Mouse (Mus musculus) telencephalon, adult 2 months (tissue): ENCODE data around the gene Supt4a.

Source experiments
- DNase-seq: peaks from one replicate; pipeline ENCODE4 v3.0.0-alpha.2; 2011; ENCODE audit warnings: low read depth, low spot score

Gene Supt4a

DNA sequence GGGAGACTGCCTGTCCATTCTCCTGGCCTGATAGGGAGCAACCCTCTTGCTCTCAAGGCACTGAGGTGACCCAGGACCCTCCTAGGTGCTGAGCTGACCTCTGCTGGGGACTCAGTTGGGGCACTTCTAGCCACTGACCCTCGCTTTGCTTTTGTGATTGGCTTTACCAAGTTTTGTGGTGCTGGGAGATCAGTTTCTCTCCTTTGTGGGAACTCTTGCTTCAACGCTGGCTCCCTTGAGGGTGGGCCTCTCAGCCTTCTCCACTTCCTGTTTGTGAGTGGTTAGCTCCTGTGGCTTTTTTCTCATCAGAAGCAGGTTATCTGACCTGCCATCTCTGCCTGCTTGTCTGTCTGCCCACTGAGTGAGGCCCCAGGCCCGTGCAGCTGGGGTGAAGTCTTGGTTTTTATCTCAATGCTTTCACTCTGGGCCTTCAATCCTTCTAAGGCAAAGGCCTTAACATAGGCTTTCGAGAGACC lies 14.2 kb downstream of the Supt4a start:
- DNase-seq = no peak

DNA sequence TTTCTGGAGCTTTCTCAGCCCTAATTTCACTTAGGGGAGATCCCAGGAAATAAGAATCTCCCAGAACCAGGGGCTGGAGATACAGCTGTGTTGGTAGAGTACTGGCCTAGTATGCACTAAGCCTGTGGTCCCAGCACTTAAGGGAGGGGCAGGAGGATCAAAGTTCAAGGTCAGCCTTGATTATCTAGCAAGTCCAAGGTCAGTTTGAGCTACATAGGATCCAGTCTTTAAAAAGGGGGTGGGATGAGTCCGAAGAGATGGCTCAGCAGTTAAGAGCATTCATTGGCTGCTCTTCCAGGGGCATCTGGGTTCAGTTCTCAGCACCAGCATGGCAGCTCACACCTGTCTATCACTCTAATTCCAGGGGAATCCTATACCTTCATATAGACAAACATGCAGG lies 15.0 kb downstream of the Supt4a start:
- DNase-seq = no peak

DNA sequence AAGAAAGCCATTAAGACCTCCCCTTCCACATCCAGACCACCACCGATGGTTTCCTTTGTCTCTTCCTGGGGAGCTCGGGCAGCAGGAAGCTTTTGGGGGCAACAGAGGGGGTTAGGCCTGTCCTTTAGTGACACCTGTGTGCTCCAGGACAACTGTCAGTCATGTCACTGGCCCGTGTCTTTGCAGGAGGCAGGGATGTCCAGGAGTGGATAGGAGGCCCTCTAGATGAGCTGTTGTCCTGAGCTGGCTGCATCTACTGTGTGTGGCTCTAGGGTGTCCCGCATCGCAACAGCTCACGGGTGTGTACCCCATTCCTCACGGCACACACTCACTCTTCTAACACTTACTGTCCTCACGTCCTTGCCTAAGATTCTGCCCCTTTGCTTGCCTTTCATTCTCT lies 15.9 kb downstream of the Supt4a start:
- no peak for DNase-seq

DNA sequence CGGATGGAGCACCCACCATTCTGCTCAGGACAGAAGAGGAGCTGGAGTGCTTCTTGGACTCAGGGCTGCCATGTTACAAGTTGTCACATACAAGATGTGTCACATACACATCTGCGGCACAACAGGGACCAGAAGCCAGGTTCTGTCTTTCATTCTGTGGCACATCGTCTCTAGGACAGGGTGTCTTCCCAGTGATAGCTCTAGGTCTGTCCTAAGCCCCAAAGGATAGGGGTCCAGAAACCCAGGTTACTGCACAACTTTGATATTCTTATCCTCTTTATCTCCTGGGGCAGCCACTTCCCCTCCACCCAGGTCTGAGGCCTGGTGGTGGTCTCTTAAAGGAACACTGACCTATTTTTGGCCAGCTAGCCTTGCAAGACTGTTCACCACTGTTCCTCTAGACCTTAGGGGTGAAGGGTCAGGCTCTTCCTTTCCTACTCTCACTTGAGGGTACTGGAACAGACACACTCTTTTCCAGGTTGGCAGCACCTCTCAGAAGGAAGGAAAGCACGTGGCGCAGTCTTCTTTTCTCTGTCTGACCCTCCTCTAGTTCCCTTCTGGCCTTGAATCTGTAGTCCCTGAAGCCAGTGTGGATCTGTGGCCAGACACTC lies 16.6 kb downstream of the Supt4a start:
- no peak for DNase-seq

DNA sequence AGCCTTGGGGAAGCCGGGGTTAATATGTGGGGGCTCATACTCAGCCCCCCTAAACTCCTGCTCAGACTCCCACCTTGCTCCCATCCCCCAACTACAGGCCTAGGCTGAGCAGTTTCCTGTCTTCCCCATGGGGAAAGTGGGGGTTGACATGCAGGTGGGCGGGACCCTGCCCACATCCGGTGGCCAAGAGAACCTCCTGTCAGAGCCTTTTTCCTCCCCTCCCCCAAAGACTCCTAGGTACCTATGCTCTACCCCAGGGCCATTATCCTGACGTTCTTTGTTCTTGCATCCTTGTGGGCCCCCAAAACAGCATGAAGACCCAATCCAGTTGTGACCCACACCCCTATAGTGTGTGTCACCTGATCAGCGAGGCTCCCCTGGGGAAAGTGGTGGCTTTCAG lies 17.3 kb downstream of the Supt4a start:
- DNase-seq = no peak

DNA sequence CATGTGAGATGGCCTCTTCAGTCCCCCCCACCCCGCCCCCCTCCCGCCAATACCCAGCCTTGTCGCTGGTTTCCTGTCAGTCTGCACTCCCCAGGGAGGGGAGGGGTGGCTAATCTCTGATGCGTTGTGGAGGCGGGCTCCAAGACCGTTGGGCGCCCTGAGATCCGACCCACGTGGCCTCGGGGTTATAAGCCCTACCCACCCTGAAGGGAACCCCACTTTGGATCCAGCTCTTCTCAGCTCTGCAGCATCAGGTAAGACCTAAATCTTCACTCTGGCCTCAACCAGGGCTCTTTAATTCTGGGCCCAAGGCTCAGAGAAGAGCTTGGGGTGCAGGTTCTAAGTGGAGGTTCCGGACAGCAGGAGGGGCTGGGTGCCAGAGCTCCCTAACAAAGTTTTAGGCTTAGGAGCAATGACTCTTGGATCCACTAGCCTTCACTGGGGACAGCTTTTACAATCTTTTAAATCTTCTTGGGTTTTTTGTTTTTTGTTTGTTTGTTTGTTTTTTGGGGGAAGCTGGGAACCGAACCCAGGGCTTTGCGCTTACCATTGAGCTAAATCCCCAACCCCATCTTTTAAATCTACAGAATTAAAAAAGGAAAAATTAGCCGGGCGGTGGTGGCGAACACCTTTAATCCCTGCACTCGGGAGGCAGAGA lies 18.1 kb downstream of the Supt4a start:
- no peak for DNase-seq

DNA sequence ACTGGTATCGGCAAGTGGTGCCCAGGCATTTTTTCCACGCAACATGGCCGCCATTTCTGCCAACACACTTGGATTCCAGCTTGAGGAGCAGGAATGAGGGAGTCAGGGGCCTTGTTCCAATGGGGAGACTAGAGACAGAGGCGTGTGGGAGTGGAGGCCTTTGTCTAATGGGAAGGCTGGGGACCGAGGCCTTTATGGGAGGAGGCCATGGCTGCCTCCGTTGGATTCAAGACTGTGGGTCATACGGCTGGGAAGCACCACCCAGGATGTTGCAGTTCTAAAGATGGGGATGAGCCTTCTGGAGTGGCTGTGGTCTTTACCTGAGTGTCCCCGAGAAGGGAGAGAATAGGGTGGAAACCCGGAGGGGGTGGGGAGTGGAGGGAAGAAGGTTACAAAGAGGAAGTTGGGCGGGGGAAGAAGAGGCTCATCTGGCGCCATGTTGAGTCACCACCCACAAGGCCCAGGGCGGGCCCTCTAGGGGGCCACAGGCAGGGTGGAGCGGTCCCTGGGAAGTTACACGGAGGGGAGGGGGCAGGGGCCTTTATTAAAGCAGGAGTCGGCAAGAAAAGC lies 19.0 kb downstream of the Supt4a start:
- DNase-seq = no peak

DNA sequence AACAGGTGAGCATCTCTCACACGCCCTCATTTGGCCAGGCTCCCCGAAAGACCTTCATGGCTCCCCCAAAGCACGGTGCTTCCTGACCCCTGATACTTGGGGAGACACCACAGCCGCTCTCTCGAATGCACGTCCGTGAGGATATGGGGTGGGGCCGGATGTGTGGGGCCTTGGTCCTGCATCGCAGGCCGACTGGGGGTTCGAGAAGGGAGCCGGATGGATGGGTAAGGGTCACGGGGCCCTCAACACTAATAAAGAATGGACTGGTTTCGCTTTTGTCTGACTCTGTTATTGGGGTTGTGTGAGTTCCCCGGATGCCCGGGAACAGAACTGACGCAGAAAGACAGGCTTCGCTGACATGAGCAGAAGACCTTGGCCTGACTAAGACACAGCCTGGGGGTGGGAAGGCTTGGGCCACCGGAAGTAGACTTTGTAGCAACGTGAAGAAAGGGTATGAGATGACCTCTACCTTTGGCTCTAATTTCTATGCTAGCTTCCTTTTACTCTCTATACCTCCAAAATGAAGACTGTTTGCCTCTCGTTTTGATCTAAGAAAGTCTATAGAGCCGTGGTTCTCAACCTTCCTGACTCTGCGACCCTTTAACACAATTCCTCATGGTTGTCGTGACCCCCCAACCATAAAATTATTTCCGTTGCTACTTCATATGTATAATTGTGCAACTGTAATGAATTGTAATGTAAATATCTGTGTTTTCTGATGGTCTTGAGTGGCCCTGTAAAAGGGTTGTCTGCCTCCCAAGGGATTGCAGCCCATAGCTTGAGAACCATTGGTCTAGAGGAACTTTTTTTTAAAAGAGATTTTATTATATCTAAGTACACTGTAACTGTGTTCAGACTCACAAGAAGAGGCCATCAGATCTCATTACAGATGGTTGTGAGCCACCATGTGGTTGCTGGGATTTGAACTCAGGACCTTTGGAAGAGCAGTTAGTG lies 19.9 kb downstream of the Supt4a start:
- DNase-seq = no peak

DNA sequence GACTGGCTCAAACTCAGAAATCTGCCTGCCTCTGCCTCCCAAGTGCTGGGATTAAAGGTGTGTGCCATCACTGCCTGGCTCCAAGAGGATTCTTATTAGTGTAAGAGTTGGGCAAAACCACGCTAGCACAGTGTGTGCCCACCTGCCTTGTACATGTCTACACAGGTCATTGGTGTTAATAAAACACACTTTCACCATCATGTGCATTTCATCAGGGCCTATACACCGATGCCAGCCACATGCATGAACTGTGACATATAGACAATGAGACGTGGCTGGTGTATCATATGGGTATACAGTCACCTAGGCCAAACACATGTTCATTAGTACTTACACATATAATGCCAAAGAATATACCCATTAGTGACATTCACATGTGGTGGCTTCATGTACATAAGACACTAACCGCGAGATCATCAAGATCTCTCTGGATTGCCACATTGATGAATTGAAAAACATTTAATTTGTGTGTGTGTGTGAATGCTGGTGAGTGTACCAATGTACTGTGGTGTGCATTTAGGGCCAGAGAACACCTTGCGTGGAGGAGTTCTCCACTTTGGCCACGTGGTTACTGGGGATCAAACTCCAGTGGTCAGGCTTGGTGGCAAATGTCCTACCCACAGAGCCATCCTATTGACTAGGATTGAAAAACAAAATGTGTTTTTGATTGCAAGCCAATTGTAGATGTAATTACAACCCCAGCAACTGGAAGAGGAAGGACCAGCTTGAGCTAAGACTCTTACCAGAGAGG lies 21.0 kb downstream of the Supt4a start:
- no peak for DNase-seq

DNA sequence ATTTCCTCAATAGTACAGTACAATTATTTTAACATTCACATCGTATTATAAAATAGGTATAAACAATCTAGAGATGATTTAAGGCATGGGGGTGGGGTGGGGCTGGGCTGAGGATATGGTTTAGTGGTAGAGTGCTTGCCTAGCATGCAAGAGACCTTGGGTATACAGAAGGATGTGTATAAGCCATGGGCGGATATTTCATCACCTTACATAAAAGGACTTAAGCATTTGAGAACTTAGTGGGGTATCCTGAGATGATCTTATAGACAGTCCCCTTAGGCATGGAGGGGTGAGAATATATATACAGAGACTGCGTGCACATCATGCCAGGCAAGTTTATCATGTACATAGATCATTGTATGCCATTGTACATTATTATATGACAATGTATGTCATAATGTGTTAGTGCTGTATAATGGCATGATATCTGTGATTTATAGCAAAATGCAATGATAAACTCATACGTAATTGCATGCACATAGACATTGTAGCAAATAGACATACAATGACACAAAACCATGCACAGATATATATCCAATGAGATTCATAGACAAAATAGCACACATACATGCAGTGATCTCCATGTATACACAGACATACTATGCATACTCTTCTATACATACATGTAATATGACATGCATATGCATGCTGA lies 21.7 kb downstream of the Supt4a start:
- DNase-seq = no peak

DNA sequence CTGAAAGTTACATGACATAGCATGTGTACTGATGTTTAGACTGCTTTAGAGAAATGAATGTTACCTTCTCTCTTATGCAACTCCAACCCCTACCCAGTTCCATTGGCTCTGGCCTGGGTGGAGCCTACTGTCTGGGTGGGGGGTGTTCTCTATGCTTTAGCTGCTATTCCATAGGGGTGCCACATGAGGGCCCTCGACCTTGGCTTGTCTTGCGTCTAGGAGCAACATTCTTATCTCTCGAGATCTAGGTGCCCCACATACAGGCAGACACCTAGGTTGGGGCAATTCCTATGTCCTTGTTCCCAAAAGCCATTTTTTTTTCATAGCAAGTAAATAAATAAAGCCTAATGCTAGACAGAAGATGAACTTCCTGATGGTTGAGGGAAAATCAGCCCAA lies 22.3 kb downstream of the Supt4a start:
- DNase-seq = no peak

DNA sequence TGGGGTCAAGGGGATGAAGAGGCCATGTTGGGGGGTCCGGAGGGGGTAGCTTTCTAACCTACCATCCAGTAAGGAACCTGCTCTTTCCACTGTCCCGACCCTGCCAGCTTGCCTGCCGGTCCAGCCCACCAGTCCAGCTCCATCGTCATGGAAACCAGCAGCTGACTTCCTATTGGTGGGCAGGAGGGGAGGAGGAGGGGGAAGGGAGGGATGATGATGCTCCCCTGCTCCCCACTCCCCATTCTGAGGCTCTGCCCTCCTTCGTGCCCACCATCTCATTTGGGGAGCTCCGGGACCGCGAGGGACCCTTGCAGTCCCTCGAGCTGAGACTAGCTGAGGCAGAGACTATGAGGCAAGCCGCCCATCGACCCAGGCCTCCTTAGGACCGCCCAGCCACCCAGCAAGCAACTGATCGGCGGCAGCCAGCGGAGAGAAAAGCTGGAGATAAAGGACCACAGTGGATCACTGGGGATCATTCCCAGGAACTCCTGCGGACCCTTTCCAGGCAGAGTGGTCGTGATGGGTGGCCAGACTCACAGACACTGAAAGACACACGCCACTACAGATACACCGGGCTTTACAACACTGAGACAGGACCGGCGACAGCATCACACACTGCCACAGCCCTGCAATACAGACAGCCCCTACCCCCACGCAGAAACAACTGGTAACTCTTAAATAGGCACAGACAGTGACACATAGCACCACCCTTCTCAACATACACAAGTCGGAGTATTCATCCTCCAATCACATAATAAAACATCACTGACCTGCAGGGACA lies 23.1 kb downstream of the Supt4a start, which contains the start of gene Tspoap1:
Gene Tspoap1, plus strand, starts transcription at position 241 of the 781 bp plus-strand sequence.
- DNase-seq = peak; percentile 84

DNA sequence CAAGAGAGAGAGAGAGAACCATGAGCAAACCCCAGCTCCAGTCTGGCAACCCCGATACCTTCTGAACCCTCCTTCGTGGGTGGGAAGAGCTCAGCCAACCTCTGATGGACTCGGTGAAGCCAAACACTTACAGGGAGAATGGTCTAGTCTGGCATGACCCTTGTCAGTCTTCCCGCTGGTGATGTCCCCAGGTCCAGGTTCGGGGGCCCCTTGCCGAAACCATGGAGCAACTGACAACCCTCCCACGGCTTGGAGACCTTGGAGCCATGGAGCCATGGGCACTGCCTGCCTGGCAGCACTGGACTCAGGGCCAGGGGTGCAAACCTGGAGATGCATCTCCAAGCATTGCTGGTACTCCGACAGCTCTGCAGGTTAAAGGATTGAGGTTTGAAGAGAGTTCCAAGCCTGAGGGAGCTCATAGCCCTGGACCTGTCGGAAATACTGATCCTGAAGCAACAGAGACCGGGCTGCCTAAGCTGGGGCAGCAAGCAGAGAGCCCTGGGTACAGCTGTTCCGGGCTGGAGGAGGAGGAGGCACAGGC lies 23.9 kb downstream of the Supt4a start:
- no peak for DNase-seq

DNA sequence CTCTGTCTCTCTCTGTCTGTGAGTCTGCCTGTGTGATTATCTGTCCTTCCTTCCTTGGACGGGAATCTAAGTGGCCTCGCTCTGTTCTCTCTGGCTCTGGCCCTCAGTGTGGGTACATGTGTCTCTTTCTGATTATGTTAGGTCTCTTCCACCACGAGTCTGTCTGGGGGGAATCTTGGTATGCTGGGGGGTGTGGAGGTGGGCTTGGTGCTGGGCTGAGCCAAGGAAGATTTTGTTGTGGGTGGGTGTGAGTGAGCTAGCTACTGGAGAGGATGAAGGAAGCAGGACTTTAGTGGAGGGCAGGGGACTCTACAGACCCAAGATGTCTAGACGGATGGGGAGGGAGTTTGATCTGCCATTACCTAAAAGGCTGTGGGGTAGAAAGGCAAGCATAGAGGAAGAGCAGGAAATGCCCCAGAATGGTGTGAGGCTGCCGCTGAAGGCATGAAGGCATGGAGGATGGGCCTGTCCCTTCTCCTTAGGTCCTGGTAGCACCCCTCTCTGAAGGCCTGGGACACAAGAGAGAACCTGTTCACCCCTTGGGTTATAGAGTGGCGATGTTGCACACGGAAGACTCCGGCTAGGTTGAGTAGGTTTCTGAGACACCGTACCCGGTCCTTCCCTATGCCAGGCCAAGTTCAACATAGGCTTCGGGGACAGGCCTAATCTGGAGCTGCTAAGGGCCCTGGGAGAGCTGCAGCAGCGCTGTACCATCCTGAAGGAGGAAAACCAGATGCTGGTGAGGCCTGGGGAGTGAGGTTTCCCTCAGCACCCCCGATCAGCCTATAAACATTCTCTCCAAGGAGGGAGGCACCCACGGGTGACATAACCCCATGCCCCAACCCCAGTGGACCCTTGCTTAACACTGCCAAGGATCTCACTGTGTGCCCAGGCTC lies 24.7 kb downstream of the Supt4a start:
- no peak for DNase-seq

DNA sequence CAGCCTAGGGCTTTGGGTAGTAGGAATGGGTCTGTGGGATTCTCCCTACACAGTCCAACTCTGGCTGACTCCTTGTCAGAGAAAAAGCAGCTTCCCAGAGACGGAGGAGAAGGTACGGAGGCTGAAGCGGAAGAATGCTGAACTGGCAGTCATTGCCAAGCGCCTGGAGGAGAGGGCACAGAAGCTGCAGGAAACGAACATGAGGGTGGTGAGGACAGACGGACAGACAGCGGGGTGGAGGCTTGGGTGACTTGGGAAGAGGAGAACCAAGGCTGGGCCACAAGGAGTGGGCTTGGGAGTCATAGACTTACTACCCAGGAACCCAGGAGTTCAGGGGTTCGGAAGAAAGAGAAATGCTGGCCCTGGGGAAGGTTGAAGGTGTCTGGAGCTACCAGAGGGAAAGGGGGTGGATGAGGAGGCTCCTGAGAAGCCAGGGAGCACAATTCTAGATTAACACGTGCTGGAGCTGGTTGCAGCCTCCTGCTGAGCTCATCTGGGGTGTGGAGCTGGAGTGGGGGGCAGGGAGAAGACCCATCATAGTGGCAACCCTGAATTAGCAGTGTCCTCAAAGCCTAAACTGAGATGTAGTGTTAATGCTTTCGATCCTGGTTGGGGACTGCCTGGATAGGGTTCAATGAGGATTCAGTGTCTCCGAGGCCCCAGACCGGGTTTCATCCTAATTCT lies 25.5 kb downstream of the Supt4a start:
- no peak for DNase-seq

DNA sequence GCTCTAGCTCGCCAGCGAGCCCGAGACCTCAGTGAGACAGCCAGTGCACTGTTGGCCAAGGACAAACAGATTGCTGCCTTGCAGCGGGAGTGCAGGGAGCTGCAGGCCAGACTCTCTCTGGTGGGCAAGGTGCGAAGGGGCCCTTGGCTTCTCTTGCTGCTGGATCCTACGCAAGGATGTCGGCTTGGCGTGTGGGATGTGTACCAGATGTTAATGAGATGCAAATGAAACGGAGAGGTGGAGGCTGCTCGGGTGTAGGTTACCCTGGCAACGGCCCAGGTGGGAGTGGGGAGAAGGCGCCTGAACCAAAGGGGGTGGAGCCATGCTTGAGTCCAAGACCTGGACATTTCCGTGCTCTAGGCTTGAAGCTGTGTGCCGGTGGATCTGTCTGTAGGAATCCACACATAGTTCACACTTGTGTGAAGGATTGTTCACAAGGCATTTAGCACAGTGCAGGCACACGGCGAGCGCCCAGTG lies 26.2 kb downstream of the Supt4a start:
- peak; percentile 86 for DNase-seq

DNA sequence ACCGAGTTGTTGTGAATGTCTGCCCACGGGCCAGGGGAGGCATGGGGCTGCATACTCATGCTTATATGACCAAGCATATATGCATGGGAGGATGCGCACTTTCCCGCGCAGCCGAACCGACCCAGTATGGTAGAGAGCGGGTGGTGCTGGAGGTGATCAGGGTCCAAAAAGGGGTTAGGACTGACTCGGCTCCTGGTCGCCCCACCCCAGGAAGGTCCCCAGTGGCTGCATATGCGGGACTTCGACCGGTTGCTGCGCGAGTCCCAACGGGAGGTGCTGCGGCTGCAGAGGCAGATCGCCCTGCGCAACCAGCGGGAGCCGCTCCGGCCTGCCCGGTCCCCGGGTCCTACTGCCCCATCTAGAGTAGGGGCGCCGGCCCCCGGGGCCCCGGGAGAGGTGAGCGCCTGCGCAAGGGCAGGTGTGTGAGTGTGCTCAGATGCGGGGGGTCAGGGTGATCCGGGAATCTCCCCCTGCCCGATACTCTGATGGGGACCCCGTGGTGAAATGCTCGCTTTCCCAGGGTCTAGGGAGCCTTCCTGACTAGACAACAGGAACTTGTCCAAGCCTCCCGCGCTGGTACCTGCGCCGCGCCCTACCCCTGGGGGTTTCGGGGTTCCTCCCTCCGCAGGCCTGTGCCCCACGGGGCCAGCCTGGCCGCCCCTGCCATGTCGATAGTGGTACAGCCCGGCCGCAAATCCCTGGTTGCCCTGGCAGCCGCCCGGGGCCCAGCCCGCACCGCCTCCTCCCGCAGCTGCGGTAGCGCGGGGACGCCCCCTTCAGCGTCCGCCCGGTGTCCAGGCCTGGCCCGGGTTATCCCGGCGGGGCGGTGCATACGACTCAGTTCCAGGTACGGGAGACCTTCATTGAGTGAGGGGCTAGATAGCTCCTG lies 26.9 kb downstream of the Supt4a start:
- no peak for DNase-seq
